Mouse (Mus musculus): Measurements from ENCODE around the gene Chst14.

DNA sequence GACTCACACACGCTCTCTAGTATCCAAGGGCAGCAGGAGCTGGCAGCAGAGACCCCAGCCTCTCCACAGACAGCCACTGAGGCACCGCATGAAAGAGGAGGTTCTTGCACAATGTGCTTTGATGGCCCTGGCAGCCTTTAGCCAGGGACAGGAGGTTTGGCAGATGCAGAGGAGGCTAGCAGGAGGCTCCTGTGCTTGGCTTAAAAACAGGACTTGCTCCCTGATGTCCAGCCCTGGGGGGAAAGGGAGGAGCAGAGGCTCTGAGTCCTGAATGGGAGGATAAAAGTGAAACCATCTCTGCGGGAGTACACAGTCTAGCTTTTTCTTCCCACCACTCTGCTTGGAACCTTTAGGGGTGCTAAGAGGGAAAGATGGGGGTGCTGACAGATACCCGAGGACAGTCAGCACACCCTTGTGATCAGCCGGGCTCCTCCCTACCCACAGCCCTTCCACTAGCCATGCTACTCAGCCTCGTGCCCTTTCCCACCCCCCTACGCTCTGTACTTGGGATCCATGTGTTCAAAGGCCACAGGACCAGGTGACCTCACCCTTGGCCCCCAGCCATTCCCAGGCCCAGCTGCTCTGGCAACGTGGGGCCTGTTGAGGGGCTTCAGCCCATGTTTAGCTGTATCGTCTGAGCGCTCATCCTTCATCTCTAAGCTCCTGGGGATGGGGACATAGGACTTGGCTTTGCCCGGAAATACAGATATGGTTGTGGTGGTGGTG, 12.6 kb upstream of the Chst14 start:
- TF ChIP-seq CTCF (IDR thresholded peaks at IDR 0.05; ENCODE audit: control insufficient read depth, insufficient read depth, insufficient read length), result no peak
- TF ChIP-seq USF1 (IDR thresholded peaks at IDR 0.05; ENCODE audit: low read depth), result no peak
- TF ChIP-seq MAX (IDR thresholded peaks at IDR 0.05), result no peak
- no peak for TF ChIP-seq CEBPB (IDR thresholded peaks at IDR 0.05; ENCODE audit: low read depth)
